Comparison of ENCODE assay signal across 9 mouse cellular contexts in genomic region chr8:60594761-60595160, GRCm38 (mm10). TPM values are rescaled to one million over a fixed set of nuclear protein-coding genes. Genes with fewer than 3 reads are reported as not detected.
DNase-seq lines count a peak whose midpoint lies in the region; TF ChIP-seq lines count a peak whose summit lies in the region.
"Had no signal": no experiment of that assay in that cellular context is flagged by ENCODE, and none has a peak within 500 bp of the region (broad histone marks: within the 10 kb centered on the region; RNA-seq: fewer than 3 reads in every experiment).

No protein-coding gene starts in this region.

- intact Hi-C loops in gastrocnemius, adult 2 months (cut with DNase I), result loop anchor here (10.0 kb wide), 1 partner anchor 90 kb away; the partner anchor contains the start of genes Aadat and Gm10283

- H3K4me3 ChIP-seq in gastrocnemius, adult 2 months, result no peak overlapping the region
- H3K4me3 ChIP-seq in cortical plate, adult 2 months (ENCODE audit: insufficient read depth, low read length), result no peak overlapping the region
- H3K4me3 ChIP-seq: heart, embryonic 13.5 days had no signal

- no peak overlapping the region for H3K27ac ChIP-seq in gastrocnemius, adult 2 months
- no peak overlapping the region for H3K27ac ChIP-seq in cortical plate, adult 2 months (ENCODE audit: insufficient read depth, low read length)
- H3K27ac ChIP-seq: heart, embryonic 13.5 days had no signal

- H3K4me1 ChIP-seq in cortical plate, adult 2 months (ENCODE audit: control insufficient read depth, insufficient read depth, low read length), result no peaks in the 10 kb centered on the region
- H3K4me1 ChIP-seq: heart, embryonic 13.5 days had no signal

- TF ChIP-seq POLR2A in cortical plate, adult 2 months (IDR thresholded peaks at IDR 0.05; ENCODE audit: extremely low read depth, insufficient read depth, low read length), result no peak

- no peak for DNase-seq in gastrocnemius, adult 2 months
- no peak for DNase-seq in gastrocnemius, adult 18-20 months (ENCODE audit: low spot score)
- peak; percentile 9 for DNase-seq in ovary, postnatal 14 days (ENCODE audit: low spot score)
- no peak for DNase-seq in ovary, adult 18-20 months (ENCODE audit: low spot score)
- DNase-seq in layer of hippocampus, postnatal 10 days (ENCODE audit: low spot score in 2 of 2), result peak; percentile 20 to 29
- no peak for DNase-seq in B cell, adult 2 months
- DNase-seq in MN1 (ENCODE audit: low spot score), result no peak

- peak; percentile 45 for TF ChIP-seq CTCF in gastrocnemius, adult 2 months (IDR thresholded peaks at IDR 0.05)
- TF ChIP-seq CTCF in cortical plate, adult 2 months (IDR thresholded peaks at IDR 0.05; ENCODE audit: extremely low read depth, insufficient read depth, low read length), result peak; percentile 68

RNA-seq across cellular contexts. Expression of gene Mfap3l, which starts 37.9 kb away (rescaled TPM):
- total RNA-seq in gastrocnemius, adult 2 months (2021), result 1 to 10 TPM; 4.1 to 4.6 TPM
- 1 to 10 TPM; 3.3 to 4.4 TPM for total RNA-seq in gastrocnemius, adult 18-20 months (2021)
- 29.9 and 33.4 TPM in 2 replicates for polyA plus RNA-seq in cortical plate, adult 2 months (2012; rRNA removed)
- 10 to 100 TPM; 42.6 to 43.6 TPM for total RNA-seq in layer of hippocampus, postnatal 10 days (2021)

Comparison
In these comparisons a context has a peak if more than half of its experiments do, and no peak if none do; other contexts are left out.
1. DNase-seq: peak in ovary, postnatal 14 days (single experiment) and layer of hippocampus, postnatal 10 days (2 of 2); none in gastrocnemius, adult 2 months (single experiment), gastrocnemius, adult 18-20 months (single experiment), ovary, adult 18-20 months (single experiment), B cell, adult 2 months (0 of 2) and MN1 (single experiment).
2. RNA of gene Mfap3l, which starts 37.9 kb away (total RNA-seq): 42.6 to 43.6 TPM in layer of hippocampus, postnatal 10 days; 4.1 to 4.6 TPM in gastrocnemius, adult 2 months and 3.3 to 4.4 TPM in gastrocnemius, adult 18-20 months; every median in the first group is over 4 times any median in the second.